Mouse (Mus musculus): ENCODE measurements around the gene Hoxb2. TPM values are rescaled to one million over a fixed set of nuclear protein-coding genes. Genes with fewer than 3 reads are reported as not detected.

Hoxb2 gene
- polyA plus RNA-seq, 1 experiment from 2014 or later = 45.2 TPM

- WGBS = 3% methylated on average over 12 of the region's 12 CpGs
- Histone ChIP-seq H3K4me1 (ENCODE audit: control insufficient read depth, insufficient read depth, low read length) (peaks cover 66% of the 10 kb centered on the region), H3K4me3 (ENCODE audit: low read depth, low read length) (peak overlapping the region; percentile 95), H3K9ac (replicated peaks; ENCODE audit: low read depth, low read length) (peak overlapping the region; percentile 100), H3K27ac (ENCODE audit: low read depth, low read length) (peak overlapping the region; percentile 100), H3K27me3 (ENCODE audit: control insufficient read depth, insufficient read depth, low read length) (no peaks in the 10 kb centered on the region), H3K9me3 (ENCODE audit: control insufficient read depth, low read length) (no peaks in the 10 kb centered on the region), H3K4me2 (ENCODE audit: low read depth, low read length) (peak overlapping the region; percentile 100), H3K36me3 (ENCODE audit: control insufficient read depth, insufficient read depth, low read length) (no peaks in the 10 kb centered on the region)
- ATAC-seq (ENCODE audit: low read depth) = no peak
Observed at GRCm38 (mm10) chr11:96313806-96314428, 36.4 kb upstream of the Hoxb2 start.

DNA sequence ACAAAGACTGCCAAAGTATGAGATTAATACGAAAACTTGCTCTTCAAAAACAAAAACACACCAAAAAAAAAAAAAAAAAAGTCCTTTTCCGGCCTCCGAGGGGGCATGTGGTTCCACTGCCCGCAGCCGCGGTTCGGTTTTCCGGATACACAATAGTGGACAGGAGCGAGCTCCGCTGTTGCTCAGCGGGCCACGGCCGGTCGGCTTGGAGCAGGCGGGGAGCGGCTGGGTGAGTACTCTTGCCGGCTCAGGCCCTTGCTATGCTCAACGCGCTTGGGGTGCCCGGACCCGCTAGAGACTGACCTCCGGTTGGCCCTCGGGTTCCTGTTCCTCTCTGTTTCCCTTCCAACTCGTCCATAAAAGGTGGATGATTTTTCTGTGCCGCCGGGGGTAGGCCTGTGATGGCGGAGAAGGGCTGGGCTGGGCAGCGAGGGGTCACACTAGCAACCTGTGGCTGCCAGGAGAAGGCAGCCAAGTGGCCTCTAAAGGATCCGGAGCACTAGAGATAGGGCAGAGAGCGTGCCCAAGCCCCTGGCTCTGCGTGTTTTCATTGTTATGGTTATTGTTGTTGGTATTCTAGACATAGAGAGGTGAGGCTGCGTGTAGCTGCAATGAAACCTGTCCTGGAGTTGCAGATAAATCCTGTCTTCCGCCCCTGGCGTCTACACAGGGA is 35.5 kb upstream of the Hoxb2 start:
- Histone ChIP-seq H3K4me3 (ENCODE audit: low read depth, low read length) (peak overlapping the region; percentile 95), H3K4me2 (ENCODE audit: low read depth, low read length) (peak overlapping the region; percentile 100), H3K27me3 (ENCODE audit: control insufficient read depth, insufficient read depth, low read length) (no peaks in the 10 kb centered on the region), H3K9ac (replicated peaks; ENCODE audit: low read depth, low read length) (peak overlapping the region; percentile 100), H3K36me3 (ENCODE audit: control insufficient read depth, insufficient read depth, low read length) (no peaks in the 10 kb centered on the region), H3K9me3 (ENCODE audit: control insufficient read depth, low read length) (no peaks in the 10 kb centered on the region), H3K4me1 (ENCODE audit: control insufficient read depth, insufficient read depth, low read length) (peaks cover 62% of the 10 kb centered on the region), H3K27ac (ENCODE audit: low read depth, low read length) (peak overlapping the region; percentile 100)
- ATAC-seq (ENCODE audit: low read depth) = no peak
- WGBS = under 1% methylated on average over 34 of the region's 34 CpGs

- peak overlapping the region; percentile 100 for H3K9ac ChIP-seq (replicated peaks; ENCODE audit: low read depth, low read length)
- 3% methylated on average over 5 of the region's 5 CpGs for WGBS
- peaks cover 62% of the 10 kb centered on the region for H3K4me1 ChIP-seq (ENCODE audit: control insufficient read depth, insufficient read depth, low read length)
- peak overlapping the region; percentile 95 for H3K4me3 ChIP-seq (ENCODE audit: low read depth, low read length)
- H3K4me2 ChIP-seq (ENCODE audit: low read depth, low read length) = peak overlapping the region; percentile 100
- no peaks in the 10 kb centered on the region for H3K27me3 ChIP-seq (ENCODE audit: control insufficient read depth, insufficient read depth, low read length)
- H3K9me3 ChIP-seq (ENCODE audit: control insufficient read depth, low read length) = no peaks in the 10 kb centered on the region
- peak overlapping the region; percentile 100 for H3K27ac ChIP-seq (ENCODE audit: low read depth, low read length)
- no peak for ATAC-seq (ENCODE audit: low read depth)
- H3K36me3 ChIP-seq (ENCODE audit: control insufficient read depth, insufficient read depth, low read length) = no peaks in the 10 kb centered on the region; the same call in 1 of the 2 replicates
Observed at GRCm38 (mm10) chr11:96315344-96315681, 35.0 kb upstream of the Hoxb2 start.

- H3K27me3 ChIP-seq (ENCODE audit: control insufficient read depth, insufficient read depth, low read length) = no peaks in the 10 kb centered on the region
- no peaks in the 10 kb centered on the region for H3K9me3 ChIP-seq (ENCODE audit: control insufficient read depth, low read length)
- peaks cover 59% of the 10 kb centered on the region for H3K4me1 ChIP-seq (ENCODE audit: control insufficient read depth, insufficient read depth, low read length)
- peaks cover 6% of the 10 kb centered on the region for H3K36me3 ChIP-seq (ENCODE audit: control insufficient read depth, insufficient read depth, low read length)
- ATAC-seq (ENCODE audit: low read depth) = no peak
- peak overlapping the region; percentile 95 for H3K4me3 ChIP-seq (ENCODE audit: low read depth, low read length)
- H3K27ac ChIP-seq (ENCODE audit: low read depth, low read length) = peak overlapping the region; percentile 100
- WGBS = 4% methylated on average over 18 of the region's 18 CpGs
- peak overlapping the region; percentile 100 for H3K4me2 ChIP-seq (ENCODE audit: low read depth, low read length)
- peak overlapping the region; percentile 100 for H3K9ac ChIP-seq (replicated peaks; ENCODE audit: low read depth, low read length)
Observed at GRCm38 (mm10) chr11:96316696-96317607, 33.4 kb upstream of the Hoxb2 start.

- Histone ChIP-seq H3K4me3 (ENCODE audit: low read depth, low read length) (peak within 1 kb of the TSS; percentile 95), H3K4me1 (ENCODE audit: control insufficient read depth, insufficient read depth, low read length) (peaks cover 62% of the 10 kb centered on the region), H3K9ac (replicated peaks; ENCODE audit: low read depth, low read length) (peak within 1 kb of the TSS; percentile 100), H3K36me3 (ENCODE audit: control insufficient read depth, insufficient read depth, low read length) (peaks cover 6% of the 10 kb centered on the region), H3K4me2 (ENCODE audit: low read depth, low read length) (peak within 1 kb of the TSS; percentile 100), H3K27ac (ENCODE audit: low read depth, low read length) (peak within 1 kb of the TSS; percentile 100), H3K27me3 (ENCODE audit: control insufficient read depth, insufficient read depth, low read length) (no peaks in the 10 kb centered on the region), H3K9me3 (ENCODE audit: control insufficient read depth, low read length) (no peaks in the 10 kb centered on the region)
- peak; percentile 10; the same call in 1 of the 2 replicates for ATAC-seq (ENCODE audit: low read depth)
- WGBS = 2% methylated on average over 28 of the region's 28 CpGs
Observed at GRCm38 (mm10) chr11:96317608-96318367, 32.5 kb upstream of the Hoxb2 start, which contains the start of gene Hoxb4. TSS of gene Hoxb4 (plus strand) at chr11:96318267.

GRCm38 (mm10) chr11:96318368-96319070 is 31.8 kb upstream of the Hoxb2 start:
- Histone ChIP-seq H3K9me3 (ENCODE audit: control insufficient read depth, low read length) (no peaks in the 10 kb centered on the region), H3K27ac (ENCODE audit: low read depth, low read length) (peak overlapping the region; percentile 100), H3K4me3 (ENCODE audit: low read depth, low read length) (peak overlapping the region; percentile 95), H3K27me3 (ENCODE audit: control insufficient read depth, insufficient read depth, low read length) (no peaks in the 10 kb centered on the region), H3K36me3 (ENCODE audit: control insufficient read depth, insufficient read depth, low read length) (peaks cover 6% of the 10 kb centered on the region), H3K9ac (replicated peaks; ENCODE audit: low read depth, low read length) (peak overlapping the region; percentile 100), H3K4me1 (ENCODE audit: control insufficient read depth, insufficient read depth, low read length) (peaks cover 61% of the 10 kb centered on the region), H3K4me2 (ENCODE audit: low read depth, low read length) (peak overlapping the region; percentile 100)
- WGBS = 1% methylated on average over 36 of the region's 45 CpGs
- ATAC-seq (ENCODE audit: low read depth) = peak; percentile 62

DNA sequence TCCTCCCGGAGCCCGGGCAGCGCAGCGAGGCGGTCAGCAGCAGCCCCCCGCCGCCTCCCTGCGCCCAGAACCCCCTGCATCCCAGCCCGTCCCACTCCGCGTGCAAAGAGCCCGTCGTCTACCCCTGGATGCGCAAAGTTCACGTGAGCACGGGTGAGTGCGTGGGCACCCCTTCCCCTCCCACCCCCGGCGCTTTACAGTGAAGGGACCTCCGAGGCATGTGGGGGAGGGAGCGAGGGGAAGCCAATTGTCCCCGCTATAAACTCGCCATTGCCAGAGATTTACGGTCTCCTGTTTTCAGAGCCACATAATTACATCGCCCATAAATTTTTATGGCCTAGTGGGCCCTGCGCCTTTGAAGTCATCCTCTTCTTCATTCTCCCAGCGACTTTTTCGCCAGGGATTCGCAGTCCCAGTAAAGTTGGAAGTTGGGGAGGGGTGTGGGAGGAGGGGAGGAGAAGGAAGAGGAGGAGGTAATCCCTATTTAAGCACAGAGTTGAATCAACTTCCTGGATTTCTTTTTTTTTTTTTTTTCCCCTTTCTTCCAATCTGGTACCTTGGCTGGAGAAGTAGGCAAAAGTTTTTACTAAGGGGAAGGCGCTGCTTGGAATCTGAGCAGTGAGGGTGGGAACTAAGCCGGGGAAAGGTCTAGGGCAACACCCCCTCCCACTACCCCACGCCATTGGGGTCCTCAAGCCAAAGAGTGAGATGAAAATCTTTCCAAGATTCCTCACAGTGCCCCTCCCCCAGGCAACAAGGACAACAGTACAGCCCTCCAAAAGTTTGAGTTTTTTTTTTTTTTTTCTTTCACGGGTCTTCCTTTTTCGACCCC is 31.0 kb upstream of the Hoxb2 start:
- ATAC-seq (ENCODE audit: low read depth) = peak; percentile 85
- Histone ChIP-seq H3K4me3 (ENCODE audit: low read depth, low read length) (peak overlapping the region; percentile 95), H3K9me3 (ENCODE audit: control insufficient read depth, low read length) (no peaks in the 10 kb centered on the region), H3K9ac (replicated peaks; ENCODE audit: low read depth, low read length) (peak overlapping the region; percentile 100), H3K27ac (ENCODE audit: low read depth, low read length) (peak overlapping the region; percentile 100), H3K36me3 (ENCODE audit: control insufficient read depth, insufficient read depth, low read length) (peaks cover 6% of the 10 kb centered on the region), H3K27me3 (ENCODE audit: control insufficient read depth, insufficient read depth, low read length) (no peaks in the 10 kb centered on the region), H3K4me1 (ENCODE audit: control insufficient read depth, insufficient read depth, low read length) (peaks cover 60% of the 10 kb centered on the region), H3K4me2 (ENCODE audit: low read depth, low read length) (peak overlapping the region; percentile 100)
- WGBS = under 1% methylated on average over 26 of the region's 34 CpGs

All from neural tube, embryonic 14.5 days (tissue).